Mouse (Mus musculus) liver, postnatal 0 days (tissue): Measurements from ENCODE around the gene Pinlyp.

ENCODE experiments used
- CTCF ChIP-seq: sonication (generic); IDR thresholded peaks from 2 replicates; pipeline ENCODE4 v1.5.1; 2016; ENCODE audit warnings: antibody characterized with exemption, low read depth
- EP300 ChIP-seq: IDR thresholded peaks from 2 replicates; pipeline ENCODE4 v1.6.1; 2016; ENCODE audit warnings: antibody characterized with exemption, low read depth, mild to moderate bottlenecking

DNA sequence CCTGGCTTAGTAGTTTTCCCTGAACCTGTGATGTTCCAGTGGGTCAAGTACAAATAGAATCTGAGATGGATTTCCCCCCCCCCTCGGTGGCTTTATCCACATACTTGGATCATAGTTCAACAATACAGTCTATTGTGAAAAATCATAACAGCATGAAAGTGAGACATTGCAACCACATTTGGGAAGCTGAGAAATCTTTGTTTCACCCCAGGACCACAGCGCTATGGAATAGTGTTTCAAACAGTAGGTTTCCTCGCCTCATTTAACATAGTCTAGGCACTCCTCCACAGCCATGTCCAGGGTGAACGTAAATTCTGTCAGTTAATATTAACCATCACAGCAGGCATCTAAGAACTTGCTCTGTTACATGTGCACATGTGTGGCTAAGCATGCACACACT, 8.8 kb downstream of the Pinlyp start:
- no peak for TF ChIP-seq CTCF
- no peak for TF ChIP-seq EP300
